Mouse (Mus musculus): ENCODE data around the gene Sorbs1. TPM values are rescaled to one million over a fixed set of nuclear protein-coding genes. Genes with fewer than 3 reads are reported as not detected.

Sorbs1 gene
- polyA plus RNA-seq, 1 experiment from 2014 or later: 73.8 TPM

- WGBS: 60% methylated on average over 5 of the region's 5 CpGs
- Histone ChIP-seq H3K9ac (ENCODE audit: low read depth, low read length) (no peak overlapping the region), H3K4me2 (replicated peaks; ENCODE audit: low read depth) (no peak overlapping the region), H3K4me1 (replicated peaks; ENCODE audit: control insufficient read depth, insufficient read depth, low read length) (peaks cover 12% of the 10 kb centered on the region), H3K27ac (ENCODE audit: low read depth, low read length) (no peak overlapping the region), H3K36me3 (ENCODE audit: control insufficient read depth, insufficient read depth) (peaks cover 11% of the 10 kb centered on the region; the same call in 1 of the 2 replicates), H3K9me3 (ENCODE audit: control insufficient read depth) (no peaks in the 10 kb centered on the region), H3K27me3 (replicated peaks; ENCODE audit: control insufficient read depth, insufficient read depth, low read length) (no peaks in the 10 kb centered on the region), H3K4me3 (ENCODE audit: low read depth, low read length) (no peak overlapping the region)
- no peak for TF ChIP-seq CTCF (IDR thresholded peaks at IDR 0.05; ENCODE audit: low read depth)
- ATAC-seq: no peak
Measured at GRCm38 (mm10) chr19:40302477-40302876, 211.1 kb downstream of the Sorbs1 start.

DNA sequence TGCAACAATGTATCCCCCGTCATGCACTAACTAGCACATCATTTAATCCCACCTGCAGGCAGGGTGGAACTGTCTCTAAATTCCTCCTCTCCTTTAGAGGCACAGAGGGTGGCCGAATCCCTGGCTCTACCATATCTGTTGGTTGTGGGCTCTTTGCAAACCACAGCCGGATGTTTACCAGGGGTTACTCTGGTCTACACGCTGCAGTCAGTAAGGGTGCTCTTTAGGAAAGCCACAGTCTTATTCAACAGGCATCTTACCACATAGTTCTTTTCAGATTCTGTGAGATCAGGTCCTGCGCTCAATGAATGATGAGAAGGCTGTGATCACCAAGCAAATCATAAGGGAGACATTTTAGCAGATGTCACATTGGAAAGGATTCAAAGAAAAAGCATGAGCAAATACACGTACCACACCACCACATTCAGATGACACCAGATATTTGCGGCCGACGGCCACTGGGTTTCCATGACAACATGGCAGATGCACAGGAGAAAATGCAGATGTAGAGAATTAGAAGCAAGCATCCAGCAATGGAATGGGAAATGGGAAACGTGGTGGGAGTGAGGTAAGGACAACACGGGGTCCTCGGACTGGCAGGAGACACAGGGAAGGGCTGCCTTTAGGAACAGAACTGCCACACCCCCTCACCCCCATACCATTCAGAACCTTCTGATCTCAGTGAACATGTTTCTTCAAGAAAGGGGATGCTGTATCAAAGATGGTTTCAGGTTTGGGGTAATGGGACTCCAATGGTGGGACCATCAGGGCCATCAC is 213.4 kb downstream of the Sorbs1 start:
- Histone ChIP-seq H3K27ac (ENCODE audit: low read depth, low read length) (no peak overlapping the region), H3K4me2 (replicated peaks; ENCODE audit: low read depth) (no peak overlapping the region), H3K27me3 (replicated peaks; ENCODE audit: control insufficient read depth, insufficient read depth, low read length) (no peaks in the 10 kb centered on the region), H3K9me3 (ENCODE audit: control insufficient read depth) (no peaks in the 10 kb centered on the region), H3K36me3 (ENCODE audit: control insufficient read depth, insufficient read depth) (peaks cover 11% of the 10 kb centered on the region; the same call in 1 of the 2 replicates), H3K4me1 (replicated peaks; ENCODE audit: control insufficient read depth, insufficient read depth, low read length) (0 out of 2 replicates have a peak, but pooled peaks cover 7% of the 10 kb centered on the region), H3K9ac (ENCODE audit: low read depth, low read length) (no peak overlapping the region), H3K4me3 (ENCODE audit: low read depth, low read length) (no peak overlapping the region)
- TF ChIP-seq CTCF (IDR thresholded peaks at IDR 0.05; ENCODE audit: low read depth): no peak
- 79% methylated on average over 12 of the region's 12 CpGs for WGBS
- ATAC-seq: no peak

DNA sequence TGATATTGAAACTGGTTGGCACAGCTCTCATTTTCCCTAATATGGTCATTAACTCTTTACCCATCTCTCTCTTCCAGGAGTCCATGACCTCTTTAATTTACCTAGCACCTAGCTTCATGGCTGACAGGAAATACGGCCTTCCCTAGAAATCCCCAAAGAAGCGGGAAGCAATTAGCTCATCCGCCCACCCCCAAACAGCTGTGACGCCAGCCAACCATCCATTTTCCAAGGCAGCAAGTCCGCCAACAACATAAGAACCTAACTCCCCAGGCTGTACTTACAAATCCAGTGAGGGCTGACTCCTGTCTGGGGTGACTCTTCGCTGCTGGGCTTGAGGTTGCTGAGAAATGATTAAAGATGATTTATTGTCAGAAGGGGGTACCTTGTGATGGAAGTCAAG is 214.4 kb downstream of the Sorbs1 start:
- ATAC-seq: no peak
- no peak overlapping the region for H3K27ac ChIP-seq (ENCODE audit: low read depth, low read length)

DNA sequence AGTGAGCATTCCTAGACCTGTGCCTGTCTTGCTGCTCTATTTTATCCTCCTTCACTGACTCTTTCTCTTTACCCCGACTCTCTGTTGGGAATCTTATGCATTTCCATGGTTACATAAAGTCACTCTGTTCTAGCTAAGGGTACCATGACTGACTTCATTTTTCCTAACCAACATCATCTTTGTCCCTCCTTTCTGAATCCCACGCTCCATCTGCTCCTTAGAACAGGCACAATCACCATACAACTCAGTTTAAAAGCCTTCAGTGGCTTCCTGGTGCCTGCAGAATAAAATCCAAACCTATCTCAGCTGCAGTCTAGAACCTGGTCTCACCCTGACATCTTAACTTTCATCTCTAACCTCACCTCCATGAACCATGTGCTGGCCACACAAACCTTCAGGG is 215.0 kb downstream of the Sorbs1 start:
- 0 out of 2 replicates have a peak overlapping the region, but pooled peaks have one; percentile 21 for H3K4me2 ChIP-seq (replicated peaks; ENCODE audit: low read depth)
- H3K36me3 ChIP-seq (ENCODE audit: control insufficient read depth, insufficient read depth): peaks cover 17% of the 10 kb centered on the region
- 0 out of 2 replicates have a peak, but pooled peaks cover 7% of the 10 kb centered on the region for H3K4me1 ChIP-seq (replicated peaks; ENCODE audit: control insufficient read depth, insufficient read depth, low read length)
- H3K9ac ChIP-seq (ENCODE audit: low read depth, low read length): no peak overlapping the region
- no peak for TF ChIP-seq CTCF (IDR thresholded peaks at IDR 0.05; ENCODE audit: low read depth)
- no peak for ATAC-seq
- no peaks in the 10 kb centered on the region for H3K27me3 ChIP-seq (replicated peaks; ENCODE audit: control insufficient read depth, insufficient read depth, low read length)
- WGBS: 73% methylated on average over 2 of the region's 2 CpGs
- no peak overlapping the region for H3K4me3 ChIP-seq (ENCODE audit: low read depth, low read length)
- H3K27ac ChIP-seq (ENCODE audit: low read depth, low read length): no peak overlapping the region
- H3K9me3 ChIP-seq (ENCODE audit: control insufficient read depth): no peaks in the 10 kb centered on the region

More for the DNA sequence above, 214.4 kb downstream of the Sorbs1 start:
- no peak overlapping the region for H3K9ac ChIP-seq (ENCODE audit: low read depth, low read length)
- no peaks in the 10 kb centered on the region for H3K9me3 ChIP-seq (ENCODE audit: control insufficient read depth)
- TF ChIP-seq CTCF (IDR thresholded peaks at IDR 0.05; ENCODE audit: low read depth): no peak
- peaks cover 12% of the 10 kb centered on the region for H3K36me3 ChIP-seq (ENCODE audit: control insufficient read depth, insufficient read depth)
- 80% methylated on average over 6 of the region's 6 CpGs for WGBS
- no peak overlapping the region for H3K4me2 ChIP-seq (replicated peaks; ENCODE audit: low read depth)
- no peak overlapping the region for H3K4me3 ChIP-seq (ENCODE audit: low read depth, low read length)
- 0 out of 2 replicates have a peak, but pooled peaks cover 7% of the 10 kb centered on the region for H3K4me1 ChIP-seq (replicated peaks; ENCODE audit: control insufficient read depth, insufficient read depth, low read length)
- no peaks in the 10 kb centered on the region for H3K27me3 ChIP-seq (replicated peaks; ENCODE audit: control insufficient read depth, insufficient read depth, low read length)

DNA sequence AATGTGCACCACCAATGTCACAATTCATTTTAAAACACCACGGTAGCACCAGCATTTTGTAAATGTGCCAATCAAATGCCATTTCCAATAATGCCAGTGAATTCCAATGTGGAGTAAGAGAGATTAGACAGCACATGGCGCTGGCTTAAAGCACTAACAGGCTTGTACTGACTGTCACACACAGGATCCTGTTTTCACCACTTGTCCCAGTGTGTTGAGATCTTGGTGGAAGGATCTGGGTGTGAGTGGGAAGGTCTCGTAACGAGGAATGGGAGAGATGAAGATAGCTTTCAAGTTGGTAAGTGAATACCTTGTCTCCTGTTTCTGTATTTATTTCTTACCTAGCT is 215.8 kb downstream of the Sorbs1 start:
- Histone ChIP-seq H3K36me3 (ENCODE audit: control insufficient read depth, insufficient read depth) (peaks cover 17% of the 10 kb centered on the region), H3K4me3 (ENCODE audit: low read depth, low read length) (no peak overlapping the region), H3K9ac (ENCODE audit: low read depth, low read length) (no peak overlapping the region), H3K9me3 (ENCODE audit: control insufficient read depth) (no peaks in the 10 kb centered on the region), H3K27me3 (replicated peaks; ENCODE audit: control insufficient read depth, insufficient read depth, low read length) (no peaks in the 10 kb centered on the region), H3K4me1 (replicated peaks; ENCODE audit: control insufficient read depth, insufficient read depth, low read length) (0 out of 2 replicates have a peak, but pooled peaks cover 7% of the 10 kb centered on the region), H3K4me2 (replicated peaks; ENCODE audit: low read depth) (peak overlapping the region; percentile 21; the same call in 1 of the 2 replicates), H3K27ac (ENCODE audit: low read depth, low read length) (peak overlapping the region; percentile 73; the same call in 1 of the 2 replicates)
- ATAC-seq: peak; percentile 40
- no peak for TF ChIP-seq CTCF (IDR thresholded peaks at IDR 0.05; ENCODE audit: low read depth)
- WGBS: 42% methylated on average over 4 of the region's 4 CpGs

- no peaks in the 10 kb centered on the region for H3K27me3 ChIP-seq (replicated peaks; ENCODE audit: control insufficient read depth, insufficient read depth, low read length)
- no peak for TF ChIP-seq CTCF (IDR thresholded peaks at IDR 0.05; ENCODE audit: low read depth)
- peak overlapping the region; percentile 73 for H3K27ac ChIP-seq (ENCODE audit: low read depth, low read length)
- H3K9me3 ChIP-seq (ENCODE audit: control insufficient read depth): no peaks in the 10 kb centered on the region
- H3K4me2 ChIP-seq (replicated peaks; ENCODE audit: low read depth): peak overlapping the region; percentile 21; the same call in 1 of the 2 replicates
- H3K9ac ChIP-seq (ENCODE audit: low read depth, low read length): no peak overlapping the region
- H3K4me3 ChIP-seq (ENCODE audit: low read depth, low read length): no peak overlapping the region
- peaks cover 17% of the 10 kb centered on the region for H3K36me3 ChIP-seq (ENCODE audit: control insufficient read depth, insufficient read depth)
- 0 out of 2 replicates have a peak, but pooled peaks cover 7% of the 10 kb centered on the region for H3K4me1 ChIP-seq (replicated peaks; ENCODE audit: control insufficient read depth, insufficient read depth, low read length)
- WGBS: 38% methylated on average over 7 of the region's 7 CpGs
- peak; percentile 94 for ATAC-seq
Measured at GRCm38 (mm10) chr19:40297078-40297797, 216.3 kb downstream of the Sorbs1 start.

All from intestine, postnatal 0 days (tissue).